Mouse (Mus musculus): Measurements from ENCODE around the gene Rbm46. TPM values are rescaled to one million over a fixed set of nuclear protein-coding genes. Genes with fewer than 3 reads are reported as not detected.
A peak's percentile ranks its signal among the peaks of the same experiment; 100 is the strongest.

Gene Rbm46
- 0.52 and 0.99 TPM in 2 replicates for polyA plus RNA-seq (2015; fragmentation: Nextera tagmentation; extraction: Ambion mirVana)

GRCm38 (mm10) chr3:82876372-82876739 lies at the start of gene Rbm46:
Rbm46 (minus strand) TSS chr3:82876483.
- Histone ChIP-seq H3K4me2 (replicated peaks) (peak within 1 kb of the TSS; percentile 47), H3K4me1 (peaks cover 9% of the 10 kb centered on the region), H3K27ac (replicated peaks) (no peak within 1 kb of the TSS), H3K4me3 (peak within 1 kb of the TSS; percentile 41), H3K36me3 (no peaks in the 10 kb centered on the region), H3K27me3 (peaks cover 20% of the 10 kb centered on the region), H3K9ac (replicated peaks) (no peak within 1 kb of the TSS), H3K9me3 (no peaks in the 10 kb centered on the region)
- ATAC-seq (replicated peaks): peak; percentile 98
- 26% methylated on average over 36 of the region's 36 CpGs for WGBS

DNA sequence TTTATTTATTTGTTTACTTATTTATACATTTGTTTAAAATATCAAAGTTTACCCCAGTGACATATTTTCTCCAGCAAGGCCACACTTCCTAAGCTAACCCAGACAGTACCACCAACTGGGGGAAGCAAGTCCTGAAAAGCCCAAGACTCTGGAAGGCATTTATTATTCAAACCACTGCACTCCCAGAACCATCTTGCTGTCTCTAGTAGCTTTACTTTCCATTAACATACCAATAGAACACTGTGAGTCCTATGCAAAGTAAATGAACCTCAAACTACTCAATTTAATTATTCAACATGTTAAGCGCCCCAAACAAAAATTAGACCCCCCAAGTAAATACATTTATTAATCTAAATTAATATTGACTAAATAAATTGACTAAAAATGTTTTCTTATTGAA lies 39.3 kb upstream of the Rbm46 start:
- no peak overlapping the region for H3K27ac ChIP-seq (replicated peaks)
- H3K27me3 ChIP-seq: no peaks in the 10 kb centered on the region
- no peak overlapping the region for H3K4me2 ChIP-seq (replicated peaks)
- 15% methylated on average over 1 of the region's 1 CpGs for WGBS
- no peaks in the 10 kb centered on the region for H3K36me3 ChIP-seq
- H3K9ac ChIP-seq (replicated peaks): no peak overlapping the region
- no peak for ATAC-seq (replicated peaks)
- no peak overlapping the region for H3K4me3 ChIP-seq
- H3K9me3 ChIP-seq: no peaks in the 10 kb centered on the region
- no peaks in the 10 kb centered on the region for H3K4me1 ChIP-seq

DNA sequence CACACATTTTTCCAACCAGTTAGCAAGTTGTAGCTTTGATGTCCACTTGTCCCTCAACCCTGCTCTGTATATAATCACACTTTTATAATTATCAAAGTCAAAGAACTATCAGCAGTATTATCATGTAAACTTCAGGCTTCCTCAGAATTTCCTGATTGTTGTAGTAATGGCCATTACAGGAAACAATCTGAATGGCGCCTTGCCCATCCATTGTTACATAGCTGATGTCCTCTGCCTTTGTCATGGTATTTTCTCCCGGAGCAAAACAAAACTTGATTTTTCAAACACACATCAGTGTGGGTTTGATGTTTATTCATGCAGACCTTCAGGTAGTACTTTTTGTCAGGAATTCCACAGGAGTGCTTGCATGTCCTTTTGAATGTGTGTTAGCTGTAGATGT lies 32.4 kb upstream of the Rbm46 start:
- no peak overlapping the region for H3K4me2 ChIP-seq (replicated peaks)
- no peak overlapping the region for H3K27ac ChIP-seq (replicated peaks)
- H3K36me3 ChIP-seq: no peaks in the 10 kb centered on the region
- WGBS: 83% methylated on average over 2 of the region's 2 CpGs
- H3K9ac ChIP-seq (replicated peaks): no peak overlapping the region
- no peaks in the 10 kb centered on the region for H3K9me3 ChIP-seq
- no peak overlapping the region for H3K4me3 ChIP-seq
- peaks cover 9% of the 10 kb centered on the region for H3K4me1 ChIP-seq
- no peak for ATAC-seq (replicated peaks)
- peaks cover 4% of the 10 kb centered on the region for H3K27me3 ChIP-seq

DNA sequence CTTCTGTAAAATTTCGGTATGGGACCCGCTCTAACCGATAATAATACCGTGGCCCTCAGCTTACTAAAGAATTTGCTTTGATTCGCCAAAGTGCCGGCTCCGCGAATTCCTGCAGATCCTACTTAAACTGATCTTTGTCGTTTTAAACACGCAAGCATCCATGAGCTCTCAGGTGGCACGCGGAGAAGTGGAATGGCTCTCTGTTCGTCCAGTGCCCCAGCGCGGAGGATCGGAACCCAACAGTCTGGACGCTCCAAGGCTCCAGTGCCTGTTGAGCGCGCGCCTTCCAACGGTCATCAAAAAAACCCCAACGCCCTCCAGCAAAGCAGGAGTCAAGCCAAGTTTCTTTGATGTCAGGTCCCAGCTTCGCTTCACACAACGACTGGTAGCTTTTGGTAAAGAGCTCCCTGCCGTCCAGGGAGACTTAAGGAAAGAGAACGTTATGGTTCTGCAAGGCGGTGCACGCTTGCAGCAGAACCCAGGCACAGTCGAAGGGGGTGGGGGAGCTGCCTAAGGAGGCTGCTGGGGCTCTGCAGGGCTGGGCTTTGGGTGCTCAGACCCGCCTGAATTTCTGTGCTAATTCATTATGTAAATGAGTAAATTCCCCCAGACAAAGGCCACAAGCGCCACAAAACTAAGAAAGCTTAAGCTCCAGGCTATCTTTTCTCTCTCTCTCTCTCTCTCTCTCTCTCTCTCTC lies 28.1 kb upstream of the Rbm46 start:
- H3K4me2 ChIP-seq (replicated peaks): peak overlapping the region; percentile 98
- H3K27me3 ChIP-seq: peaks cover 14% of the 10 kb centered on the region
- peak overlapping the region; percentile 40 for H3K9ac ChIP-seq (replicated peaks)
- under 1% methylated on average over 31 of the region's 31 CpGs for WGBS
- peaks cover 15% of the 10 kb centered on the region for H3K4me1 ChIP-seq
- no peak overlapping the region for H3K27ac ChIP-seq (replicated peaks)
- no peaks in the 10 kb centered on the region for H3K9me3 ChIP-seq
- no peaks in the 10 kb centered on the region for H3K36me3 ChIP-seq
- peak overlapping the region; percentile 49 for H3K4me3 ChIP-seq
- peak; percentile 77 for ATAC-seq (replicated peaks)

- H3K9ac ChIP-seq (replicated peaks): peak within 1 kb of the TSS; percentile 40
- H3K27ac ChIP-seq (replicated peaks): no peak within 1 kb of the TSS
- no peaks in the 10 kb centered on the region for H3K9me3 ChIP-seq
- peaks cover 15% of the 10 kb centered on the region for H3K4me1 ChIP-seq
- H3K36me3 ChIP-seq: no peaks in the 10 kb centered on the region
- peak within 1 kb of the TSS; percentile 98 for H3K4me2 ChIP-seq (replicated peaks)
- peak; percentile 81 for ATAC-seq (replicated peaks)
- H3K4me3 ChIP-seq: peak within 1 kb of the TSS; percentile 49
- under 1% methylated on average over 35 of the region's 35 CpGs for WGBS
- peaks cover 14% of the 10 kb centered on the region for H3K27me3 ChIP-seq
Observed at GRCm38 (mm10) chr3:82903613-82904205, 27.4 kb upstream of the Rbm46 start, which contains the start of gene Lrat. Lrat (minus strand) TSS chr3:82903973.

DNA sequence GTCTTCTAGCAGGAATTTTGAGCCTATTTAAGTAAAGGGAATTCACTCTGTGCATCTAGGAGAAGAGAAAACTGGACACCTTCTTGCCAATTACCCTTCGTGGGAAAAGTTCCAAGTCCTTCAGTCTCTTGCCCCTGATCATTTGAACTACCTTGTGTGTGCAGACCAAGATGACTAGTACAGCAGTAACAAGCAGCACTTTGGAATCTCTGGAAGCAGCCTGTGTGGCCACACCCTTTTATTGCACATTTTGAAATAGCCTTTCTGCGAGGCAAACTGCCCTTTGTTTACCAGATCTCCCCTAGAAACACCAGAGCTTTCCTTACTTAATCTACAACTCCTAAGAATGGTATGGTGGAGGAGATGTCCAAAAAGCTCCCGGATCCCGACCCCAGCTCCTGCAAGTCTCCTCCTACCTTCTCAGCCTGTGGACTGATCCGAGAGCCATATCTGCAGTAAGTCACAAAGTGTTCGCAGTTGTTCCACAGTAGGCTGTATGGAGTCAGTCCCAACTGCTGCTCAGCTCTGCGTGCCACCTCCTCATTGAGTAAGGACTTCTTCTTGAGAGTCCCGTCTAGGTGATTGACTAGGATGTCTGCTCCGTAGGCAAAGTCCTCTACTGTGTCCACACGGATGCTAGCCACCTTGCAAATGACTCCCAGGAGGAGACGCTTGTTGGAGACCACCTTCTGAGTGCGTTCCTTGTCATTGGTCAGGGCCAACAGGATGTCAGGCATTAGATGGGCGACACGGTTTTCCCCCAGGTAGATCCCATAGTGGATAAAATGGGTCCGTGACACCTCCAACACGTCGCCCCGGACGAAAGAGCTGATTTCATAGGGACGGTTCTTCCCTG lies 26.7 kb upstream of the Rbm46 start:
- no peak for ATAC-seq (replicated peaks)
- Histone ChIP-seq H3K27me3 (peaks cover 14% of the 10 kb centered on the region), H3K4me1 (peaks cover 15% of the 10 kb centered on the region), H3K9ac (replicated peaks) (0 out of 2 replicates have a peak overlapping the region, but pooled peaks have one; percentile 40), H3K4me3 (peak overlapping the region; percentile 49), H3K27ac (replicated peaks) (no peak overlapping the region), H3K4me2 (replicated peaks) (peak overlapping the region; percentile 98), H3K9me3 (no peaks in the 10 kb centered on the region), H3K36me3 (no peaks in the 10 kb centered on the region)
- 22% methylated on average over 20 of the region's 20 CpGs for WGBS

GRCm38 (mm10) chr3:82888842-82889241 lies 12.6 kb upstream of the Rbm46 start:
- no peaks in the 10 kb centered on the region for H3K36me3 ChIP-seq
- WGBS: 13% methylated on average over 2 of the region's 2 CpGs
- no peak for ATAC-seq (replicated peaks)

GRCm38 (mm10) chr3:82877258-82877657 lies 975 bp upstream of the Rbm46 start:
- H3K27me3 ChIP-seq: peaks cover 20% of the 10 kb centered on the region
- H3K36me3 ChIP-seq: no peaks in the 10 kb centered on the region
- H3K4me3 ChIP-seq: no peak overlapping the region
- no peaks in the 10 kb centered on the region for H3K9me3 ChIP-seq
- no peak; the same call in 1 of the 2 replicates for ATAC-seq (replicated peaks)
- H3K4me1 ChIP-seq: peaks cover 9% of the 10 kb centered on the region
- H3K27ac ChIP-seq (replicated peaks): no peak overlapping the region
- H3K9ac ChIP-seq (replicated peaks): no peak overlapping the region
- no peak overlapping the region for H3K4me2 ChIP-seq (replicated peaks)
- WGBS: 3% methylated on average over 4 of the region's 4 CpGs

More at GRCm38 (mm10) chr3:82888842-82889241, 12.6 kb upstream of the Rbm46 start:
- Histone ChIP-seq H3K9me3 (no peaks in the 10 kb centered on the region), H3K9ac (replicated peaks) (no peak overlapping the region), H3K4me1 (no peaks in the 10 kb centered on the region), H3K4me2 (replicated peaks) (no peak overlapping the region), H3K27me3 (no peaks in the 10 kb centered on the region), H3K4me3 (no peak overlapping the region), H3K27ac (replicated peaks) (no peak overlapping the region)

GRCm38 (mm10) chr3:82875671-82876371 lies 462 bp downstream of the Rbm46 start:
- 28% methylated on average over 69 of the region's 69 CpGs for WGBS
- no peak overlapping the region for H3K9ac ChIP-seq (replicated peaks)

GRCm38 (mm10) chr3:82857414-82858077 lies 18.7 kb downstream of the Rbm46 start:
- H3K9me3 ChIP-seq: no peaks in the 10 kb centered on the region
- no peak overlapping the region for H3K4me3 ChIP-seq
- no peak overlapping the region for H3K27ac ChIP-seq (replicated peaks)
- no peak overlapping the region for H3K4me2 ChIP-seq (replicated peaks)
- no peaks in the 10 kb centered on the region for H3K36me3 ChIP-seq
- ATAC-seq (replicated peaks): 0 out of 2 replicates have a peak, but pooled peaks have one; percentile 51
- 23% methylated on average over 4 of the region's 4 CpGs for WGBS
- H3K27me3 ChIP-seq: no peaks in the 10 kb centered on the region
- H3K4me1 ChIP-seq: no peaks in the 10 kb centered on the region
- no peak overlapping the region for H3K9ac ChIP-seq (replicated peaks)

More at GRCm38 (mm10) chr3:82875671-82876371, 462 bp downstream of the Rbm46 start:
- ATAC-seq (replicated peaks): peak; percentile 63
- peak overlapping the region; percentile 41 for H3K4me3 ChIP-seq
- no peak overlapping the region for H3K27ac ChIP-seq (replicated peaks)
- H3K27me3 ChIP-seq: peaks cover 20% of the 10 kb centered on the region
- H3K4me1 ChIP-seq: peaks cover 9% of the 10 kb centered on the region
- H3K9me3 ChIP-seq: no peaks in the 10 kb centered on the region
- peak overlapping the region; percentile 47 for H3K4me2 ChIP-seq (replicated peaks)
- H3K36me3 ChIP-seq: no peaks in the 10 kb centered on the region

DNA sequence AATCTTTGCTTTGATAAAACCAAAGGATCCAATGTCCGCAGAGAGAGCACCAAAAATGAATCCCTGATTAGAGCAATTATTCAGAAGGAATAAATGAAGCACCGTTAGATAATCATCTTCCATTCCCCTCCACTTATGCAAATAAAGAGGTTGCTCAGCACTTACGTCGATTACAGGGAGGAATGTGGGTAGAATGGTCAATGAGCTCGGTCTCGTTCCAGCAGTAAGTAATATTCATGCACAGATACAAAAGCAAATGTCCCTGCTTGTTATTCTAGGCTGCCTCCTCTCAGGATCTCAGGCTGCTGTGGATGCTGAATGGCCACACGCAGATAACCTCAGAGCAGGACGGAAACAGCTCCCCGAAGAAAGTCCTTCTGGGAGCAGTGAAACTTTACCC lies 51.1 kb downstream of the Rbm46 start:
- Histone ChIP-seq H3K4me3 (no peak overlapping the region), H3K4me2 (replicated peaks) (no peak overlapping the region), H3K27ac (replicated peaks) (no peak overlapping the region), H3K9ac (replicated peaks) (no peak overlapping the region), H3K36me3 (no peaks in the 10 kb centered on the region), H3K27me3 (no peaks in the 10 kb centered on the region), H3K9me3 (no peaks in the 10 kb centered on the region), H3K4me1 (no peaks in the 10 kb centered on the region)
- WGBS: 51% methylated on average over 9 of the region's 9 CpGs
- no peak for ATAC-seq (replicated peaks)

Measured in forebrain, embryonic 15.5 days (tissue).